Mouse (Mus musculus): ENCODE measurements around the gene Sdccag8.

Gene Sdccag8

GRCm38 (mm10) chr1:176944458-176945174 is 130.2 kb downstream of the Sdccag8 start:
- peak; percentile 37 to 55 for DNase-seq

- no peak for DNase-seq
Observed at GRCm38 (mm10) chr1:176945175-176945540, 130.7 kb downstream of the Sdccag8 start.

- DNase-seq, result peak; percentile 39 to 67
Observed at GRCm38 (mm10) chr1:176946031-176946795, 131.8 kb downstream of the Sdccag8 start.

GRCm38 (mm10) chr1:176946796-176947181 is 132.3 kb downstream of the Sdccag8 start:
- no peak for DNase-seq

- no peak for DNase-seq
Observed at GRCm38 (mm10) chr1:176948861-176949260, 134.4 kb downstream of the Sdccag8 start.

- no peak for DNase-seq
Observed at GRCm38 (mm10) chr1:176949320-176949719, 134.9 kb downstream of the Sdccag8 start.

- peak; percentile 68 to 71 for DNase-seq
Observed at GRCm38 (mm10) chr1:176950061-176950460, 135.6 kb downstream of the Sdccag8 start.

- no peak for DNase-seq
Observed at GRCm38 (mm10) chr1:176951836-176952235, 137.4 kb downstream of the Sdccag8 start.

GRCm38 (mm10) chr1:176958311-176958710 is 143.9 kb downstream of the Sdccag8 start:
- DNase-seq, result no peak

GRCm38 (mm10) chr1:176961716-176962115 is 147.3 kb downstream of the Sdccag8 start:
- DNase-seq, result no peak

GRCm38 (mm10) chr1:176962894-176963293 is 148.4 kb downstream of the Sdccag8 start:
- no peak for DNase-seq

GRCm38 (mm10) chr1:176967299-176967698 is 152.8 kb downstream of the Sdccag8 start:
- DNase-seq, result no peak

GRCm38 (mm10) chr1:176970635-176971478 is 156.4 kb downstream of the Sdccag8 start:
- no peak for DNase-seq

- no peak for DNase-seq
Observed at GRCm38 (mm10) chr1:176971479-176971797, 157.0 kb downstream of the Sdccag8 start.

GRCm38 (mm10) chr1:176973356-176974088 is 159.1 kb downstream of the Sdccag8 start:
- DNase-seq, result no peak

GRCm38 (mm10) chr1:176979235-176979634 is 164.8 kb downstream of the Sdccag8 start:
- no peak for DNase-seq

- DNase-seq, result no peak
Observed at GRCm38 (mm10) chr1:176980140-176980539, 165.7 kb downstream of the Sdccag8 start.

GRCm38 (mm10) chr1:176980801-176981400 is 166.4 kb downstream of the Sdccag8 start:
- no peak for DNase-seq

- no peak for DNase-seq
Observed at GRCm38 (mm10) chr1:176981511-176981910, 167.1 kb downstream of the Sdccag8 start.

GRCm38 (mm10) chr1:176982671-176983070 is 168.2 kb downstream of the Sdccag8 start:
- no peak for DNase-seq

GRCm38 (mm10) chr1:176985691-176986090 is 171.2 kb downstream of the Sdccag8 start:
- DNase-seq, result no peak

GRCm38 (mm10) chr1:176986275-176986674 is 171.8 kb downstream of the Sdccag8 start:
- no peak for DNase-seq

Data from thymus, adult 18-20 months (tissue).